Mouse (Mus musculus): ENCODE data around the gene Rps27. TPM values are rescaled to one million over a fixed set of nuclear protein-coding genes. Genes with fewer than 3 reads are reported as not detected.
A peak's percentile ranks its signal among the peaks of the same experiment; 100 is the strongest.

Gene Rps27
- polyA plus RNA-seq, 1 experiment from 2014 or later = 1,109 TPM

- Histone ChIP-seq H3K4me1 (replicated peaks; ENCODE audit: control insufficient read depth, insufficient read depth, low read length) (peaks cover 6% of the 10 kb centered on the region; the same call in 1 of the 2 replicates), H3K9me3 (ENCODE audit: control insufficient read depth, low read length) (no peaks in the 10 kb centered on the region), H3K36me3 (ENCODE audit: control insufficient read depth, insufficient read depth, low read length) (no peaks in the 10 kb centered on the region), H3K27ac (ENCODE audit: low read depth, low read length) (peak within 1 kb of the TSS; percentile 57; the same call in 1 of the 2 replicates), H3K4me2 (ENCODE audit: low read depth, low read length, severe bottlenecking) (peak within 1 kb of the TSS; percentile 51), H3K27me3 (ENCODE audit: control insufficient read depth, insufficient read depth, low read length) (no peaks in the 10 kb centered on the region), H3K9ac (ENCODE audit: low read length) (peak within 1 kb of the TSS; percentile 30), H3K4me3 (ENCODE audit: low read depth, low read length) (peak within 1 kb of the TSS; percentile 29)
- 2% methylated on average over 19 of the region's 19 CpGs for WGBS
- DNase-seq (ENCODE audit: low spot score) = peak; percentile 81
- peak; percentile 80 for ATAC-seq (replicated peaks; ENCODE audit: low FRiP score)
These were observed 29.7 kb upstream of the Rps27 start, which contains the start of gene Creb3l4 for GRCm38 (mm10) chr3:90242984-90243775. TSS of gene Creb3l4 (minus strand) at chr3:90243512.

- no peak overlapping the region for H3K27ac ChIP-seq (ENCODE audit: low read depth, low read length)
- H3K4me1 ChIP-seq (replicated peaks; ENCODE audit: control insufficient read depth, insufficient read depth, low read length) = peaks cover 4% of the 10 kb centered on the region; the same call in 1 of the 2 replicates
- ATAC-seq (replicated peaks; ENCODE audit: low FRiP score) (0 out of 2 replicates have a peak, but pooled peaks have one; percentile 4), DNase-seq (ENCODE audit: low spot score) (no peak)
- H3K4me3 ChIP-seq (ENCODE audit: low read depth, low read length) = no peak overlapping the region
- no peak overlapping the region for H3K4me2 ChIP-seq (ENCODE audit: low read depth, low read length, severe bottlenecking)
- no peaks in the 10 kb centered on the region for H3K9me3 ChIP-seq (ENCODE audit: control insufficient read depth, low read length)
- 87% methylated on average over 10 of the region's 10 CpGs for WGBS
- no peak overlapping the region for H3K9ac ChIP-seq (ENCODE audit: low read length)
- H3K27me3 ChIP-seq (ENCODE audit: control insufficient read depth, insufficient read depth, low read length) = no peaks in the 10 kb centered on the region
- H3K36me3 ChIP-seq (ENCODE audit: control insufficient read depth, insufficient read depth, low read length) = no peaks in the 10 kb centered on the region
These were observed 28.4 kb upstream of the Rps27 start for GRCm38 (mm10) chr3:90241669-90242358.

GRCm38 (mm10) chr3:90241251-90241650, 27.8 kb upstream of the Rps27 start:
- H3K27me3 ChIP-seq (ENCODE audit: control insufficient read depth, insufficient read depth, low read length) = no peaks in the 10 kb centered on the region

GRCm38 (mm10) chr3:90231507-90232333, 18.3 kb upstream of the Rps27 start, which contains the start of gene Jtb:
TSS of gene Jtb (plus strand) at chr3:90231597.
- under 1% methylated on average over 61 of the region's 61 CpGs for WGBS
- peaks cover 8% of the 10 kb centered on the region; the same call in 1 of the 2 replicates for H3K36me3 ChIP-seq (ENCODE audit: control insufficient read depth, insufficient read depth, low read length)

More at GRCm38 (mm10) chr3:90241251-90241650, 27.8 kb upstream of the Rps27 start:
- Histone ChIP-seq H3K9me3 (ENCODE audit: control insufficient read depth, low read length) (no peaks in the 10 kb centered on the region), H3K9ac (ENCODE audit: low read length) (no peak overlapping the region), H3K4me1 (replicated peaks; ENCODE audit: control insufficient read depth, insufficient read depth, low read length) (peaks cover 4% of the 10 kb centered on the region; the same call in 1 of the 2 replicates), H3K4me3 (ENCODE audit: low read depth, low read length) (no peak overlapping the region), H3K36me3 (ENCODE audit: control insufficient read depth, insufficient read depth, low read length) (no peaks in the 10 kb centered on the region), H3K4me2 (ENCODE audit: low read depth, low read length, severe bottlenecking) (no peak overlapping the region), H3K27ac (ENCODE audit: low read depth, low read length) (no peak overlapping the region)
- ATAC-seq (replicated peaks; ENCODE audit: low FRiP score) = no peak
- WGBS = 83% methylated on average over 2 of the region's 2 CpGs
- DNase-seq (ENCODE audit: low spot score) = no peak

GRCm38 (mm10) chr3:90231075-90231474, 17.6 kb upstream of the Rps27 start:
- DNase-seq (ENCODE audit: low spot score) = no peak
- Histone ChIP-seq H3K27me3 (ENCODE audit: control insufficient read depth, insufficient read depth, low read length) (no peaks in the 10 kb centered on the region), H3K4me2 (ENCODE audit: low read depth, low read length, severe bottlenecking) (peak overlapping the region; percentile 78), H3K9ac (ENCODE audit: low read length) (peak overlapping the region; percentile 86), H3K27ac (ENCODE audit: low read depth, low read length) (no peak overlapping the region), H3K4me1 (replicated peaks; ENCODE audit: control insufficient read depth, insufficient read depth, low read length) (no peaks in the 10 kb centered on the region; the same call in 1 of the 2 replicates), H3K4me3 (ENCODE audit: low read depth, low read length) (peak overlapping the region; percentile 73), H3K36me3 (ENCODE audit: control insufficient read depth, insufficient read depth, low read length) (peaks cover 8% of the 10 kb centered on the region; the same call in 1 of the 2 replicates), H3K9me3 (ENCODE audit: control insufficient read depth, low read length) (no peaks in the 10 kb centered on the region)
- WGBS = 21% methylated on average over 8 of the region's 8 CpGs
- ATAC-seq (replicated peaks; ENCODE audit: low FRiP score) = no peak

More at GRCm38 (mm10) chr3:90231507-90232333, 18.3 kb upstream of the Rps27 start, which contains the start of gene Jtb:
- Histone ChIP-seq H3K9ac (ENCODE audit: low read length) (peak within 1 kb of the TSS; percentile 86), H3K4me2 (ENCODE audit: low read depth, low read length, severe bottlenecking) (peak within 1 kb of the TSS; percentile 78), H3K4me1 (replicated peaks; ENCODE audit: control insufficient read depth, insufficient read depth, low read length) (no peaks in the 10 kb centered on the region; the same call in 1 of the 2 replicates), H3K4me3 (ENCODE audit: low read depth, low read length) (peak within 1 kb of the TSS; percentile 73), H3K27me3 (ENCODE audit: control insufficient read depth, insufficient read depth, low read length) (no peaks in the 10 kb centered on the region), H3K27ac (ENCODE audit: low read depth, low read length) (peak within 1 kb of the TSS; percentile 66), H3K9me3 (ENCODE audit: control insufficient read depth, low read length) (no peaks in the 10 kb centered on the region)
- ATAC-seq (replicated peaks; ENCODE audit: low FRiP score) = peak; percentile 97
- peak; percentile 95 for DNase-seq (ENCODE audit: low spot score)

- Histone ChIP-seq H3K4me2 (ENCODE audit: low read depth, low read length, severe bottlenecking) (no peak overlapping the region), H3K36me3 (ENCODE audit: control insufficient read depth, insufficient read depth, low read length) (no peaks in the 10 kb centered on the region), H3K9ac (ENCODE audit: low read length) (no peak overlapping the region), H3K4me3 (ENCODE audit: low read depth, low read length) (no peak overlapping the region), H3K4me1 (replicated peaks; ENCODE audit: control insufficient read depth, insufficient read depth, low read length) (0 out of 2 replicates have a peak, but pooled peaks cover 6% of the 10 kb centered on the region), H3K27ac (ENCODE audit: low read depth, low read length) (no peak overlapping the region), H3K27me3 (ENCODE audit: control insufficient read depth, insufficient read depth, low read length) (no peaks in the 10 kb centered on the region), H3K9me3 (ENCODE audit: control insufficient read depth, low read length) (no peaks in the 10 kb centered on the region)
- 87% methylated on average over 10 of the region's 10 CpGs for WGBS
- DNase-seq (ENCODE audit: low spot score) (no peak), ATAC-seq (replicated peaks; ENCODE audit: low FRiP score) (no peak)
These were observed 10.9 kb upstream of the Rps27 start for GRCm38 (mm10) chr3:90224331-90224730.

- Histone ChIP-seq H3K27ac (ENCODE audit: low read depth, low read length) (no peak overlapping the region), H3K4me2 (ENCODE audit: low read depth, low read length, severe bottlenecking) (no peak overlapping the region), H3K36me3 (ENCODE audit: control insufficient read depth, insufficient read depth, low read length) (no peaks in the 10 kb centered on the region), H3K4me1 (replicated peaks; ENCODE audit: control insufficient read depth, insufficient read depth, low read length) (0 out of 2 replicates have a peak, but pooled peaks cover 6% of the 10 kb centered on the region), H3K9ac (ENCODE audit: low read length) (no peak overlapping the region), H3K4me3 (ENCODE audit: low read depth, low read length) (no peak overlapping the region), H3K27me3 (ENCODE audit: control insufficient read depth, insufficient read depth, low read length) (no peaks in the 10 kb centered on the region), H3K9me3 (ENCODE audit: control insufficient read depth, low read length) (no peaks in the 10 kb centered on the region)
- 92% methylated on average over 3 of the region's 3 CpGs for WGBS
- no peak for ATAC-seq (replicated peaks; ENCODE audit: low FRiP score)
- DNase-seq (ENCODE audit: low spot score) = no peak
These were observed 9.5 kb upstream of the Rps27 start for GRCm38 (mm10) chr3:90222941-90223340.

- Histone ChIP-seq H3K4me2 (ENCODE audit: low read depth, low read length, severe bottlenecking) (no peak overlapping the region), H3K4me1 (replicated peaks; ENCODE audit: control insufficient read depth, insufficient read depth, low read length) (0 out of 2 replicates have a peak, but pooled peaks cover 6% of the 10 kb centered on the region), H3K9me3 (ENCODE audit: control insufficient read depth, low read length) (no peaks in the 10 kb centered on the region), H3K27me3 (ENCODE audit: control insufficient read depth, insufficient read depth, low read length) (no peaks in the 10 kb centered on the region), H3K27ac (ENCODE audit: low read depth, low read length) (no peak overlapping the region), H3K36me3 (ENCODE audit: control insufficient read depth, insufficient read depth, low read length) (no peaks in the 10 kb centered on the region), H3K4me3 (ENCODE audit: low read depth, low read length) (no peak overlapping the region), H3K9ac (ENCODE audit: low read length) (no peak overlapping the region)
- no peak for DNase-seq (ENCODE audit: low spot score)
- 89% methylated on average over 4 of the region's 4 CpGs for WGBS
- ATAC-seq (replicated peaks; ENCODE audit: low FRiP score) = no peak
These were observed 9.0 kb upstream of the Rps27 start for GRCm38 (mm10) chr3:90222455-90222854.

Measured in forebrain, embryonic 11.5 days (tissue).